Mouse (Mus musculus) spleen, adult 2 months (tissue): Measurements from ENCODE around the gene Tmem131l.

Experiments used
- CTCF ChIP-seq: fragments of 200-500 bp; IDR thresholded peaks from 2 replicates; pipeline ENCODE4 v1.5.1; 2011; ENCODE audit warnings: mild to moderate bottlenecking, inconsistent platforms; ENCODE audit not compliant: insufficient read depth, insufficient read length, insufficient replicate concordance; ENCODE audit errors: extremely low read depth
- POLR2A ChIP-seq: fragments of 200-500 bp; IDR thresholded peaks from 2 replicates; pipeline ENCODE4 v1.6.1; 2011; ENCODE audit warnings: low read depth, low read length, inconsistent platforms

DNA sequence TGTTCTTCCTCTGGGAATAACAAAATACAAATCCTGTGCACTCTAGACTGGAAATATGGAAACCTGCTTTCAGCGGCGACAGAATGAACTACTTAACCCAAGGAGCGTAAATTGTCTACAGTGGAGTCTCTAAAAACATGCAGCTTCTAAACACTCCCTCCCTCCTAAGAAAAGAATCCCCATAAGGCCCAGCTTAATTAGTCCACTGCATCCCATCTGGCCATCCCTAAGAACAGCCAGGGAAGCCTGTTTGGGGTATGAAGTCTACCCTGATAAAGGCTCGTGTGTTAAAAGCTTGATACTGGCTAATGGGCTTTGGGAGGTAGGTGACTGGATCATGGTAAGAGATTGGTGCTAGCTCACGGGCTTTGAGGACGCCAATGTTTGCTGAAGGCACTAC, 54.5 kb downstream of the Tmem131l start:
- TF ChIP-seq POLR2A (no peak), CTCF (no peak)
